Mouse (Mus musculus): ENCODE measurements around the gene Ptpn23.
"Not testable (repeated sequence)": the region's sequence is repeated elsewhere in the genome, so short reads cannot be mapped to it uniquely, and the experiment has no call there.

Gene Ptpn23

GRCm38 (mm10) chr9:110408099-110408773, at the start of gene Ptpn23:
Ptpn23 (minus strand) TSS chr9:110408213.
- DNase-seq (ENCODE audit: low spot score in 2 of 2), result peak; percentile 85 to 92

- no peak for DNase-seq (ENCODE audit: low spot score in 2 of 2)
Observed at GRCm38 (mm10) chr9:110452523-110452922, 44.5 kb upstream of the Ptpn23 start.

GRCm38 (mm10) chr9:110448857-110449617, 41.0 kb upstream of the Ptpn23 start:
- DNase-seq (ENCODE audit: low spot score in 2 of 2), result peak; percentile 51 to 85

- DNase-seq (ENCODE audit: low spot score in 2 of 2), result no peak
Observed at GRCm38 (mm10) chr9:110448356-110448755, 40.3 kb upstream of the Ptpn23 start.

GRCm38 (mm10) chr9:110440559-110440958, 32.5 kb upstream of the Ptpn23 start:
- DNase-seq (ENCODE audit: low spot score in 2 of 2), result no peak

- DNase-seq (ENCODE audit: low spot score in 2 of 2), result no peak
Observed at GRCm38 (mm10) chr9:110440049-110440448, 32.0 kb upstream of the Ptpn23 start.

GRCm38 (mm10) chr9:110436041-110436440, 28.0 kb upstream of the Ptpn23 start:
- no peak for DNase-seq (ENCODE audit: low spot score in 2 of 2)

GRCm38 (mm10) chr9:110433045-110433444, 25.0 kb upstream of the Ptpn23 start:
- DNase-seq (ENCODE audit: low spot score in 2 of 2), result no peak

- peak; percentile 47 to 63 for DNase-seq (ENCODE audit: low spot score in 2 of 2)
Observed at GRCm38 (mm10) chr9:110431241-110431640, 23.2 kb upstream of the Ptpn23 start.

- no peak for DNase-seq (ENCODE audit: low spot score in 2 of 2)
Observed at GRCm38 (mm10) chr9:110419511-110420112, 11.6 kb upstream of the Ptpn23 start, which contains the start of gene Ngp. Ngp (plus strand) TSS chr9:110419747.

- no peak for DNase-seq (ENCODE audit: low spot score in 2 of 2)
Observed at GRCm38 (mm10) chr9:110413785-110414184, 5.8 kb upstream of the Ptpn23 start.

- no peak for DNase-seq (ENCODE audit: low spot score in 2 of 2)
Observed at GRCm38 (mm10) chr9:110412926-110413325, 4.9 kb upstream of the Ptpn23 start.

- DNase-seq (ENCODE audit: low spot score in 2 of 2), result peak in 1 of 2 experiments; percentile 84
Observed at GRCm38 (mm10) chr9:110410908-110411887, 3.2 kb upstream of the Ptpn23 start.

- DNase-seq (ENCODE audit: low spot score in 2 of 2), result peak in 1 of 2 experiments; percentile 30
Observed at GRCm38 (mm10) chr9:110407311-110408098, 508 bp downstream of the Ptpn23 start.

GRCm38 (mm10) chr9:110403240-110403639, 4.8 kb downstream of the Ptpn23 start:
- DNase-seq (ENCODE audit: low spot score in 2 of 2), result not testable (repeated sequence)

GRCm38 (mm10) chr9:110402731-110403130, 5.3 kb downstream of the Ptpn23 start:
- DNase-seq (ENCODE audit: low spot score in 2 of 2), result no peak

GRCm38 (mm10) chr9:110400650-110401049, 7.4 kb downstream of the Ptpn23 start:
- no peak for DNase-seq (ENCODE audit: low spot score in 2 of 2)

GRCm38 (mm10) chr9:110393295-110393694, 14.7 kb downstream of the Ptpn23 start:
- DNase-seq (ENCODE audit: low spot score in 2 of 2), result no peak

GRCm38 (mm10) chr9:110390843-110391242, 17.2 kb downstream of the Ptpn23 start:
- no peak for DNase-seq (ENCODE audit: low spot score in 2 of 2)

- DNase-seq (ENCODE audit: low spot score in 2 of 2), result no peak
Observed at GRCm38 (mm10) chr9:110388011-110388410, 20.0 kb downstream of the Ptpn23 start.
